Mouse (Mus musculus): ENCODE data around the gene Gse1. TPM values are rescaled to one million over a fixed set of nuclear protein-coding genes. Genes with fewer than 3 reads are reported as not detected.

The Gse1 gene
- polyA plus RNA-seq, 1 experiment from 2014 or later: 10.8 TPM

GRCm38 (mm10) chr8:120294982-120295870 lies 67.0 kb downstream of the Gse1 start:
- peak overlapping the region; percentile 59 for H3K27ac ChIP-seq
- no peak for ATAC-seq (ENCODE audit: insufficient read depth, low FRiP score, low read depth)
- peaks cover 67% of the 10 kb centered on the region for H3K4me1 ChIP-seq
- no peaks in the 10 kb centered on the region for H3K36me3 ChIP-seq
- no peaks in the 10 kb centered on the region for H3K9me3 ChIP-seq
- no peak overlapping the region for H3K9ac ChIP-seq
- 29% methylated on average over 16 of the region's 17 CpGs for WGBS
- H3K4me2 ChIP-seq: peak overlapping the region; percentile 16; the same call in 1 of the 2 replicates
- no peak overlapping the region for H3K4me3 ChIP-seq (replicated peaks)
- no peaks in the 10 kb centered on the region for H3K27me3 ChIP-seq (replicated peaks)

DNA sequence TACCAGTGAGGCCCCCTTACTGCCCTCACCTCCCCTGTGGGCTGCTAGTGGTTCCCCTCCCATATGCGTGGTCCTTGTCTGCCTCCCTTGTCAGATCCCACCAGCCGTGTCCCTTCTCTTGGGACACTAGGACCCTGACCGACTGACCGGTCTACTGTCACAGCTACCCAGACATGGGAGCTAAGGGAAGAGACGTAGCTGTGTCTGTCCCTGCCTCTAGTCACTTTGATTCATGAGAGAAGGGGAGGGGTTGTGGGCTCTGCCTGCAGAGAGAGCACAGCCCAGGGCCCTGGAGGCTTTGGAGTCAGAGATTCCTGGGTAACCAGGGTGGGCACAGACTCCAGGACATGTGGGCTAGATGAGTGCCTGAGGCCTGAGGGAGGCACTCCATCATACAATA lies 68.7 kb downstream of the Gse1 start:
- H3K27ac ChIP-seq: peak overlapping the region; percentile 31; the same call in 1 of the 2 replicates
- no peak for ATAC-seq (ENCODE audit: insufficient read depth, low FRiP score, low read depth)

DNA sequence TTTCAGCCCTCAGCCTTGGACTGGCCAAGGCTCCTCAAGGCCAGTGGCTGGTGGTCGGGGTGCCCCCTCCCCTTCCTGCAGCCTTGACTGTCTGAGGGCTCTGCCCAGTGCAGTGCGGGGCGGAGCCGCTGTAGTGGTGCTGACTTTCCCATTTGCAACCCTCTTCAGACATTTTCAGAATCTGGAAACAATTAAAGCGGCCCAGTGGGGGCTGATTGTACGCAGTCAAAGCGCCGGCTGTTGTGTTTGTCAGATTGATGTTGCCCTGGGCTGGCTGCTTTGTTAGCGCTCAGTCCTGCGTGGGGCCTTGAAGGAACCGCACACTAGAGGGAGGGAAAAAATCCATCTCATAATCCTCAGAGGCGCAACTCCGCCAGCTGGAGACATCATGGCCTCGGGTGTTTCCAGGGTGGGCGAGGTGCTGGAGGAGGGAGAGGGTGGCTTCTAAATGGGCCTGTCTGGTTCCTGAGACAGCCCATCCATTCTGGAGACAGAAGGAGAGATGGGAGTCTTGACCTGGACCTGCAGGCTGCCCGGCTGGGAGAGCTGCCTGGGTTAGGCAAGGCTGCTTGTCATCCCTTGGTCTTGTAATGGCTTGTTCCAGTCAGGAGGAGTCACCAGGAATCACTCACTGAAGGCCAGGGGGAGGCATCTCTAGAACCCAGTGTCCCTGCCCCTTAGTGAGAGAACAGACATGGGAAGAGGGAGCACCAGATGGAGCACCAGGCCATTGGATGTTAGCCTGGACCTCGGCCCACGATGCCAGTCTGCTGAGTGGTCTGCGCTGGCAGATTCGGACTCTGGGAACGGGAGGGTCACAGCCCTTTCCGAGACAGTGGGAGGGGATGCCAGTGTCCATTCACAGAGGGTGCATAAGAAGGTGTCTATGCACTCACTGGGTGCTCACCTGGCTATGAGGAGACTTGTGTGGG lies 70.6 kb downstream of the Gse1 start:
- no peak overlapping the region for H3K9ac ChIP-seq
- no peaks in the 10 kb centered on the region for H3K36me3 ChIP-seq
- H3K4me1 ChIP-seq: peaks cover 49% of the 10 kb centered on the region
- no peak for ATAC-seq (ENCODE audit: insufficient read depth, low FRiP score, low read depth)
- no peaks in the 10 kb centered on the region for H3K9me3 ChIP-seq
- no peak overlapping the region for H3K4me2 ChIP-seq
- H3K4me3 ChIP-seq (replicated peaks): no peak overlapping the region
- H3K27me3 ChIP-seq (replicated peaks): no peaks in the 10 kb centered on the region
- WGBS: 47% methylated on average over 22 of the region's 22 CpGs
- peak overlapping the region; percentile 68 for H3K27ac ChIP-seq

More for the DNA sequence above, 68.7 kb downstream of the Gse1 start:
- H3K4me3 ChIP-seq (replicated peaks): no peak overlapping the region
- H3K9ac ChIP-seq: no peak overlapping the region
- no peaks in the 10 kb centered on the region for H3K9me3 ChIP-seq
- 34% methylated on average over 5 of the region's 5 CpGs for WGBS
- no peak overlapping the region for H3K4me2 ChIP-seq
- H3K4me1 ChIP-seq: peaks cover 61% of the 10 kb centered on the region
- no peaks in the 10 kb centered on the region for H3K27me3 ChIP-seq (replicated peaks)
- no peaks in the 10 kb centered on the region for H3K36me3 ChIP-seq

GRCm38 (mm10) chr8:120300601-120301141 lies 72.4 kb downstream of the Gse1 start:
- Histone ChIP-seq H3K36me3 (no peaks in the 10 kb centered on the region), H3K4me3 (replicated peaks) (no peak overlapping the region), H3K9ac (no peak overlapping the region), H3K27ac (no peak overlapping the region), H3K4me1 (peaks cover 41% of the 10 kb centered on the region), H3K9me3 (no peaks in the 10 kb centered on the region), H3K27me3 (replicated peaks) (no peaks in the 10 kb centered on the region), H3K4me2 (peak overlapping the region; percentile 26)
- WGBS: 11% methylated on average over 13 of the region's 13 CpGs
- ATAC-seq (ENCODE audit: insufficient read depth, low FRiP score, low read depth): peak; percentile 61; the same call in 1 of the 2 replicates

DNA sequence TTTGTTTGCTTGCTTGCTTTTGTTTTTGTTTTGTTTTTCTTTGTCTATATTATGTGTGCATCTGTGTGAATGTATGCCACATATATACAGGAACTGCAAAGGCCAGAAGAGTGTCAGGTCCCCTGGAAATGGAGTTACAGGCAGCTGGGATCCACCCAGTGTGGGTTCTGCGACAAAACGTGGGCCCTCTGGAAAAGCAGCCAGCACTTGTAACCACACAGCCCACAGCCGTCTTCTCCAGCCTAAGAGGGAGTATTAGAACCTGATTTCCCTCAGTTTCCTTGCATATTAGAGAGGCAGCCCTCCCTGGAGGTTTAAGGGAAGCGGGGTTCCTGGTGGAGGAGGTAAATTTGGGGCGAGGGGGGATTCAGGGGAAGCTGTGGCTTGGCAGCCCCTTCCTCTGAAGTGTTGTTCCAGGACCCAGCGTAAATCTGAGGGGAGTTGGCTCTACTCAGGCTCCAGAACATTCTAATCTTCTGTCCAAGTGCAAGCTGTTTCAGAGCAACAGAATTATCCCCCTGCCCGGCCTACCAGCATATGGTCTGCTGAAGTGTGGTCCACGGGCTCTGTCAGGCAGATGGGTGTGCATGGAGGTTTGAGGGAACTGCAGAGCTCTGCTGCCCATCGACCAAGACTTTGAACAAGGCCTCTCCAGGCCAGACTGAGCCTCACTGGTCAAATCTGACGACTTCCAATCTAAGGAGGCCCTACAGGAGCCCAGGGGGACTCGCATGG lies 74.9 kb downstream of the Gse1 start:
- H3K27ac ChIP-seq: peak overlapping the region; percentile 32; the same call in 1 of the 2 replicates
- H3K9ac ChIP-seq: no peak overlapping the region
- 0 out of 2 replicates have a peak, but pooled peaks cover 3% of the 10 kb centered on the region for H3K27me3 ChIP-seq (replicated peaks)
- H3K36me3 ChIP-seq: no peaks in the 10 kb centered on the region
- no peak overlapping the region for H3K4me2 ChIP-seq
- ATAC-seq (ENCODE audit: insufficient read depth, low FRiP score, low read depth): no peak
- no peak overlapping the region for H3K4me3 ChIP-seq (replicated peaks)
- no peaks in the 10 kb centered on the region for H3K9me3 ChIP-seq
- WGBS: 68% methylated on average over 11 of the region's 11 CpGs
- H3K4me1 ChIP-seq: peaks cover 46% of the 10 kb centered on the region

GRCm38 (mm10) chr8:120304097-120304496 lies 75.8 kb downstream of the Gse1 start:
- Histone ChIP-seq H3K27me3 (replicated peaks) (0 out of 2 replicates have a peak, but pooled peaks cover 3% of the 10 kb centered on the region), H3K4me1 (peaks cover 46% of the 10 kb centered on the region), H3K4me3 (replicated peaks) (no peak overlapping the region), H3K36me3 (no peaks in the 10 kb centered on the region), H3K4me2 (no peak overlapping the region), H3K27ac (no peak overlapping the region), H3K9ac (no peak overlapping the region), H3K9me3 (no peaks in the 10 kb centered on the region)
- ATAC-seq (ENCODE audit: insufficient read depth, low FRiP score, low read depth): no peak
- WGBS: 61% methylated on average over 9 of the region's 9 CpGs

DNA sequence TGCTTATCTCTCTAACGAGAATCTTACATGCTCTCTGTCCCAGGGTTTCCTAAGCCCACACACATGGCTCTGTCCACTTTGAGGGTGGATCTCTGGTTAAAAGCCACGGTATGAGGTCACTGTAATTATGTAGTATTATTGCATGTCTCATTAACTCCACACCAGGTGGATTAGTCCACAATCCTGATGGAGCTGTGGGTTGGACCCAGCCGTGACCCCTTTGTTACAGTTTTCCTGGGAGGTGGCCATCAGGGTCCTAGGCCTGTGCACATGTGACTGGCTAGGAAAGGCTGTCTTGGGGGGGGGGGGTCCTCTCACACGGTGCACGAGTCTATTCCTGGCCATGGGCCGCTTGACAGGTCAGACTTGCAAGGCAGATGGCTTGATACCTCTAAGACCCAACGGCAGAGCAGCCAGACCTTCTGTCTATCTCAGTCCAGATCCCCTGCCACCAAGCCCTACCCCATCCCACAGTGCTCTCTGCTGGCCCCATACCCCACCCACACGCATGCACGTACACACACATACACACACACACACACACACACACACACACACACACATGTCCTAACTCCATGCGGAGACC lies 77.6 kb downstream of the Gse1 start:
- no peaks in the 10 kb centered on the region for H3K36me3 ChIP-seq
- H3K4me3 ChIP-seq (replicated peaks): no peak overlapping the region
- no peak overlapping the region for H3K27ac ChIP-seq
- H3K27me3 ChIP-seq (replicated peaks): 0 out of 2 replicates have a peak, but pooled peaks cover 3% of the 10 kb centered on the region
- no peaks in the 10 kb centered on the region for H3K9me3 ChIP-seq
- H3K4me2 ChIP-seq: no peak overlapping the region
- H3K9ac ChIP-seq: no peak overlapping the region
- 86% methylated on average over 10 of the region's 10 CpGs for WGBS
- ATAC-seq (ENCODE audit: insufficient read depth, low FRiP score, low read depth): no peak
- H3K4me1 ChIP-seq: peaks cover 48% of the 10 kb centered on the region

DNA sequence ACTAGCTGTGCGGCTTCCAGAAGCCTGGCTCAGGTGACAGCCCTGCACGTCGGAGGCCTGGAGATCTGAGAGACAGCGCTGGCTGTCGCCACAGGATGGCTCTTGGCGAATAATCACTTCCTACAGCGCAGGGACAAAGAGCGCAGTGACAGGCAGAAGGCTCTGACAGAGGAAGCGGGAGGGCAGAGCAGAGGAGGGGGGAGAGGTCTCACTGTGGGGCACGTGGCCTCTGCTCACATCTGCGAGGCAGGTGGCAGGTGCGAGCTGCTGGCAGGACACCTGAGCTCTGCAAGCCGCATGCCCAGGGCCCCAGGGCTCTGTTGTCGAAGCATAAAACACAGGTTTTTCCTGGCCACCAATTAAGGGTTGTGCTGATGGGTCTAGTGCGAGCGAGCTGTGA lies 78.8 kb downstream of the Gse1 start:
- Histone ChIP-seq H3K9me3 (no peaks in the 10 kb centered on the region), H3K9ac (no peak overlapping the region), H3K36me3 (no peaks in the 10 kb centered on the region), H3K27me3 (replicated peaks) (0 out of 2 replicates have a peak, but pooled peaks cover 3% of the 10 kb centered on the region), H3K27ac (no peak overlapping the region), H3K4me2 (no peak overlapping the region), H3K4me1 (peaks cover 48% of the 10 kb centered on the region), H3K4me3 (replicated peaks) (no peak overlapping the region)
- 46% methylated on average over 16 of the region's 16 CpGs for WGBS
- no peak for ATAC-seq (ENCODE audit: insufficient read depth, low FRiP score, low read depth)

GRCm38 (mm10) chr8:120307528-120307927 lies 79.3 kb downstream of the Gse1 start:
- WGBS: 59% methylated on average over 11 of the region's 11 CpGs
- ATAC-seq (ENCODE audit: insufficient read depth, low FRiP score, low read depth): no peak

GRCm38 (mm10) chr8:120308131-120308530 lies 79.9 kb downstream of the Gse1 start:
- H3K27ac ChIP-seq: 0 out of 2 replicates have a peak overlapping the region, but pooled peaks have one; percentile 16
- H3K4me2 ChIP-seq: no peak overlapping the region
- H3K36me3 ChIP-seq: no peaks in the 10 kb centered on the region
- no peak for ATAC-seq (ENCODE audit: insufficient read depth, low FRiP score, low read depth)
- peaks cover 45% of the 10 kb centered on the region for H3K4me1 ChIP-seq
- H3K9me3 ChIP-seq: no peaks in the 10 kb centered on the region
- 0 out of 2 replicates have a peak, but pooled peaks cover 3% of the 10 kb centered on the region for H3K27me3 ChIP-seq (replicated peaks)
- no peak overlapping the region for H3K9ac ChIP-seq
- no peak overlapping the region for H3K4me3 ChIP-seq (replicated peaks)
- 68% methylated on average over 8 of the region's 8 CpGs for WGBS

More at GRCm38 (mm10) chr8:120307528-120307927, 79.3 kb downstream of the Gse1 start:
- no peak overlapping the region for H3K27ac ChIP-seq
- 0 out of 2 replicates have a peak, but pooled peaks cover 3% of the 10 kb centered on the region for H3K27me3 ChIP-seq (replicated peaks)
- no peaks in the 10 kb centered on the region for H3K9me3 ChIP-seq
- no peak overlapping the region for H3K9ac ChIP-seq
- no peak overlapping the region for H3K4me2 ChIP-seq
- H3K4me3 ChIP-seq (replicated peaks): no peak overlapping the region
- no peaks in the 10 kb centered on the region for H3K36me3 ChIP-seq
- peaks cover 46% of the 10 kb centered on the region for H3K4me1 ChIP-seq

All from stomach, embryonic 15.5 days (tissue).